Mouse (Mus musculus) embryonic facial prominence, embryonic 15.5 days (tissue): Measurements from ENCODE around the gene Matk. TPM values are rescaled to one million over a fixed set of nuclear protein-coding genes. Genes with fewer than 3 reads are reported as not detected.
"Not testable (repeated sequence)": the region's sequence is repeated elsewhere in the genome, so short reads cannot be mapped to it uniquely, and the experiment has no call there.

Experiments
- ATAC-seq: fragments of 200-750 bp; cut with Nextera tagmentation; 2 replicates; pipeline ENCODE4 v1.8.0; 2017; ENCODE audit warnings: low read depth, moderate TSS enrichment; ENCODE audit not compliant: insufficient number of reproducible peaks, low FRiP score, low TSS enrichment
- H3K27ac ChIP-seq: fragments of 300-500 bp; sonication (generic); replicated peaks from 2 replicates; pipeline ENCODE4 v1.5.1; 2015; ENCODE audit warnings: mild to moderate bottlenecking, inconsistent platforms
- H3K27me3 ChIP-seq: fragments of 300-500 bp; sonication (generic); 2 replicates; pipeline ENCODE4 v1.6.1; 2015; ENCODE audit warnings: inconsistent platforms
- H3K36me3 ChIP-seq: fragments of 300-500 bp; sonication (generic); 2 replicates; pipeline ENCODE4 v1.6.1; 2015; ENCODE audit warnings: mild to moderate bottlenecking, inconsistent platforms
- H3K4me1 ChIP-seq: fragments of 300-500 bp; sonication (generic); 2 replicates; pipeline ENCODE4 v1.6.1; 2015; ENCODE audit warnings: inconsistent platforms
- H3K4me2 ChIP-seq: fragments of 300-500 bp; sonication (generic); replicated peaks from 2 replicates; pipeline ENCODE4 v1.6.1; 2015; ENCODE audit warnings: mild to moderate bottlenecking, inconsistent platforms
- H3K4me3 ChIP-seq: fragments of 300-500 bp; sonication (generic); replicated peaks from 2 replicates; pipeline ENCODE4 v1.5.1; 2015; ENCODE audit warnings: mild to moderate bottlenecking, inconsistent platforms
- H3K9ac ChIP-seq: fragments of 300-500 bp; sonication (generic); 2 replicates; pipeline ENCODE4 v1.6.1; 2015; ENCODE audit warnings: inconsistent platforms
- H3K9me3 ChIP-seq: fragments of 300-500 bp; sonication (generic); replicated peaks from 2 replicates; pipeline ENCODE4 v1.6.1; 2016; ENCODE audit warnings: inconsistent platforms
- WGBS: fragments of 180-500 bp; shearing (Covaris S2); methylation state at CpG from one replicate; pipeline ENCODE4 v1.1.7; 2015; 5-methylcytosine and 5-hydroxymethylcytosine counted together
- polyA plus RNA-seq: library from polyadenylated mRNA; unstranded; fragments of >200 nt; fragmentation: Nextera tagmentation; extraction: Ambion mirVana; gene quantifications from 2 replicates; pipeline ENCODE4 v1.2.1, GENCODE M21; 2015

The Matk gene
- 7.1 and 9.1 TPM in 2 replicates for polyA plus RNA-seq

DNA sequence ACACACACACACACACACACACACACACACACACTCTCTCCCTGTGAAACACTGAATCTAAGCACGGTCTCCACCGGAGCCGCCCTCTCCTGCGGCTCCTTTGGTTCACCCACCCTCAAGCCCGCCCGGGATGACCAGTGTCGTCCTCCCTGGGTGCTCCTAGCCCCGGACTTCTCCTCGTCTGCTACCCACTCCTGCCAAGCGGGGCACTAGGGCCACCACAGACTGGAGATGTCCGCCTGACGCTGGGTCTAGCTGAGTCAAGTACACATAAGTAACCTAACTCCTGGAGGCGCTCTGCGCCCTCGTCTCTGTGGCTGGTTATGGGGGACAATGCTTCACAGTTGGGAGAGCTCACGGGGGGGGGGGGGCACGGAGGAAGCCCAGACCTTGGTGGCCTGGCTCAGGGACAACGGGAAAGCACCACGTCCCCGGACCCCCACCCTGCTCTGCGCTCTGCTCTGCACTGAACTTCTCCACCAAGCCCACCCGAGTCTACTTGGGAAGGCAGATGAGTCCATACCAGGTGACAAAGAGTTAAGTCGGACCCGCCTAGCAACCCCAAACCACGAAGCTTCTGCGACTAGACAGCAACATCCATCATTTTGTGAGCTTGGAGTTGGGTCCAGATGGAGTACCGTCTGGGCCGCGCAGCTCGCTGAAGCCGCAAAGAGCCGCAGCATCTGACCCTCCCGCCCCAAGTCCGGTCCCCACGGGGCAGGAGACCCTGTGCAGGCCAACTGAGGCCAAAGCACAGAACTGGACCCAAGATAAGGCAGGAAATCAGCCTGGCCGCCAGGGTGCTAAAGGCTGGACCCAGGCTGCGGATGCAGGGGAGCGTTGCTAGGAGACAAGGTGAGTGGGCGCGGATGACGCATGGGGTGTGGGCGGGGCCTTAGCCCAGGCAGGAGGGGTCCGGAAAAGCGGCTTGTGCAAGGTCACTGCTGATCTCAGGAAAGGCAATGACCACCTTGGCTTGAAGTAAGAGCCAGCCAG, at the start of gene Matk:
TSS of gene Matk (plus strand) at position 512 of the 996 bp plus-strand sequence.
- no peak within 1 kb of the TSS for H3K9ac ChIP-seq
- peaks cover 18% of the 10 kb centered on the region for H3K4me1 ChIP-seq
- peak within 1 kb of the TSS; percentile 11; the same call in 1 of the 2 replicates for H3K4me3 ChIP-seq

DNA sequence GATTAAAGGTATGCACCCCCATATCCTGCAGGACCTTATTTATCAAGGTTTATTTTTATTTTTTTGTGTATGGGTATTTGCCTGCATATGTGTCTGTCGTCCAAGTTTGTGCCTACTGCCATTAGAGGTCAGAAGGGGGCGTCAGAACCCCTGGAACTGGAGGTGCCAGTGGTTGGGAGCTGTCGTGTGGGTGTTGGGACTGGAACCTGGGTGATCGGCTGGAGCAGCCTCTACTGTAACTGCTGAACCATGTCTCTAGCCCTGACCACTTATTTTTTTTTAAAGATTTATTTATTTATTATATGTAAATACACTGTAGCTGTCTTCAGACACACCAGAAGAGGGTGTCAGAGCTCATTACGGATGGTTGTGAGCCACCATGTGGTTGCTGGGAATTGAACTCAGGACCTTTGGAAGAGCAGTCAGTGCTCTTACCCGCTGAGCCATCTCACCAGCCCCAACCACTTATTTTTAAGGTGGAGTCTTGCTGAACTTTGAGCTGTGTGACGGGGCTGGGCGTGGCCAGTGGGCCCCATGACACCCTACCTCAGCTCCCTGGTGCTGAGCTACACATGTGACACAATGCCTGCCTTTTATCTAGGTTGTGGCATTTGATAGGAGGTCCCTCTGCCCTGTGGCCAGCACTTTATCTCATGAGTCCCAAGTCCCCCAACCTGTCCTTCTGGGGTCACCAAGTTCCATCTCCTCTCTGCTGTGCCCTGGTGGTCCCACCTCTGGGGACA, 49.6 kb upstream of the Matk start:
- Histone ChIP-seq H3K9me3 (no peaks in the 10 kb centered on the region), H3K4me1 (no peaks in the 10 kb centered on the region), H3K27me3 (peaks cover 8% of the 10 kb centered on the region; the same call in 1 of the 2 replicates), H3K4me3 (no peak overlapping the region), H3K9ac (no peak overlapping the region), H3K36me3 (no peaks in the 10 kb centered on the region), H3K27ac (no peak overlapping the region), H3K4me2 (no peak overlapping the region)
- ATAC-seq, result no peak
- WGBS, result 66% methylated on average over 8 of the region's 8 CpGs

More for the DNA sequence above, at the start of gene Matk:
- H3K27ac ChIP-seq, result no peak within 1 kb of the TSS
- H3K27me3 ChIP-seq, result peaks cover 59% of the 10 kb centered on the region
- peak within 1 kb of the TSS; percentile 34 for H3K4me2 ChIP-seq
- H3K9me3 ChIP-seq, result no peaks in the 10 kb centered on the region
- 0 out of 2 replicates have a peak, but pooled peaks cover 4% of the 10 kb centered on the region for H3K36me3 ChIP-seq
- ATAC-seq, result no peak
- 8% methylated on average over 43 of the region's 44 CpGs for WGBS

DNA sequence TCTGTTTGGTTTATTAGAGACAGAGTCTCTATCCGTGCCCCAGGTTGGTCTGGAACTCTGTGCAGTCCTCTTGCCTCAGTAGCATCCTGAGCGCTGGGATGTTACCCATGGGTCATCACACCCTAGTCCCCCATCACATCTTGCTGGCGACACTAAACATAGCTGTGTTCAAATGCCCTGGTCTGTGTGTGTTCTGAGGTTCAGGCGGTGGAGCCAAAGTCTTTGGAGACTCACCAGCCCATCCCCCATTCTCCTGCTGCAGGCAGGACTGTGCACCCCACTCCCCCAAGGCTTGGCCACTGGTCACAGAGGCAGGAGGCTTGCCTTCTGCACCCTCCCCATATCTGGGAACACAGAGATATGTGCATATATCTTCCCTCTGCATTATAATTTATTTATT, 48.6 kb upstream of the Matk start:
- H3K27me3 ChIP-seq, result peaks cover 5% of the 10 kb centered on the region; the same call in 1 of the 2 replicates
- H3K27ac ChIP-seq, result no peak overlapping the region
- H3K9me3 ChIP-seq, result no peaks in the 10 kb centered on the region
- 70% methylated on average over 4 of the region's 4 CpGs for WGBS
- no peak for ATAC-seq
- no peaks in the 10 kb centered on the region for H3K36me3 ChIP-seq
- H3K4me2 ChIP-seq, result no peak overlapping the region
- H3K4me1 ChIP-seq, result no peaks in the 10 kb centered on the region
- H3K4me3 ChIP-seq, result no peak overlapping the region
- no peak overlapping the region for H3K9ac ChIP-seq

DNA sequence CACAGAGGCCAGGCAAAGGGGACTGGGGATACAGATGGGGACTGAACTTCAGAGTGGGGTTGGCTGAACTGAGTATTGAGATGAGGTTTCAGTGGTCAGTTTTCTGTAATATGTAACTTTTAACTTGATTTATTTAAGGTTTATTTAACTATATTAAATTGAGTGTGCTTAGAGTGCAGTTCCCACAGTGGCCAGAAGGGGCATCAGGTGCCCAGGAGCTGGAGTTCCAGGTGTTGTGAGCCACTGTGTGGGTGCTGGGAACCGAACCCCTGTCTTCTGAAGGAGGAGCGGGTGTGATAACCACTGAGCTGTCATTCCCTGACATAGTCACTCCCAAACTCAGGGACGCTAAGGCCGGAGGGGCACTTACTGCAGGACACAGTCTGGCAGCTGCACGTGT, 42.6 kb upstream of the Matk start:
- no peak overlapping the region for H3K27ac ChIP-seq
- H3K4me2 ChIP-seq, result no peak overlapping the region
- H3K9ac ChIP-seq, result no peak overlapping the region
- no peaks in the 10 kb centered on the region for H3K9me3 ChIP-seq
- H3K36me3 ChIP-seq, result no peaks in the 10 kb centered on the region
- H3K4me1 ChIP-seq, result no peaks in the 10 kb centered on the region
- no peak overlapping the region for H3K4me3 ChIP-seq
- peaks cover 3% of the 10 kb centered on the region; the same call in 1 of the 2 replicates for H3K27me3 ChIP-seq
- WGBS, result 93% methylated on average over 5 of the region's 5 CpGs
- no peak for ATAC-seq

DNA sequence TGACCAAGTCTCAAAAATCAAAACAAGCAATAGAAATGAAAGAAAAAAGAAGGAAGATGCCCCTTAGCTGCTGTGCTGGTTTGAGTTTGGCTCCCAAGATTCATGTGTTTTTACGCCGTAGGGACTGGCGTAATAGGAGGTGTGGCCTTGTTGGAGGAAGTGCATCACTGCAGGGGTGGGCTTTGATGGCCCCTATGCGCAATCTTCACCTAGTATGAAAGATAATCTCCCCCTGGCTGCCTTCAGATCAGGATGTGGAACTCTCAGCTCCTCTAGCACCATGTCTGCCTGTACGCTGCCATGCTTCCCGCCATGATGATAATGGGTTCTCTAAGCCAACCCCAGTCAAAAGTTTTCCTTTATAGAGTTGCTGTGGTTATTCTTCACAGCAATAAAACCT, 36.5 kb upstream of the Matk start:
- WGBS, result 79% methylated on average over 6 of the region's 6 CpGs
- Histone ChIP-seq H3K36me3 (no peaks in the 10 kb centered on the region), H3K4me2 (no peak overlapping the region), H3K9ac (no peak overlapping the region), H3K4me3 (no peak overlapping the region), H3K27ac (no peak overlapping the region), H3K27me3 (no peaks in the 10 kb centered on the region; the same call in 1 of the 2 replicates), H3K9me3 (no peaks in the 10 kb centered on the region), H3K4me1 (no peaks in the 10 kb centered on the region)
- no peak for ATAC-seq

DNA sequence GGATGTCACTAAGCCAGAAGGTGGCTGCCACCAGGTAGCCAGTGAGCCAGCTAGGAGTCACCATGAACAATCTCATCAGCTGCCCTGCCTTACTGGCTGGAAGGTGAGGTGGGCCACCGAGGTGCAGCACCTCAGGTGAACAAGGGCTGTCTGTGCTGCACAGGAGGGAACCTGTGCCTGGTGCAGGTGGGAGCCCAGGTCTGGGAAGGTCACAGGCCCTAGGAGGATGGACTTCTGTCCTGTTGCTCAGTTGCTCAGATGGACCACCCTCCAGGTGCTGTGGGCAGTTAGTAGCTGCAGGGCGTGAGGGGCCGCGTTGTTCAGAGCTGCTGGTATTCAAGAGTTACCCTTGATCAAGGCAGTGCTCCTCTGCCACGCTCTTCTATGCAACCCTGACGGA, 35.9 kb upstream of the Matk start:
- 80% methylated on average over 6 of the region's 6 CpGs for WGBS
- Histone ChIP-seq H3K4me1 (no peaks in the 10 kb centered on the region), H3K4me2 (no peak overlapping the region), H3K36me3 (no peaks in the 10 kb centered on the region), H3K27ac (no peak overlapping the region), H3K9ac (no peak overlapping the region), H3K27me3 (no peaks in the 10 kb centered on the region; the same call in 1 of the 2 replicates), H3K9me3 (no peaks in the 10 kb centered on the region), H3K4me3 (no peak overlapping the region)
- no peak for ATAC-seq

DNA sequence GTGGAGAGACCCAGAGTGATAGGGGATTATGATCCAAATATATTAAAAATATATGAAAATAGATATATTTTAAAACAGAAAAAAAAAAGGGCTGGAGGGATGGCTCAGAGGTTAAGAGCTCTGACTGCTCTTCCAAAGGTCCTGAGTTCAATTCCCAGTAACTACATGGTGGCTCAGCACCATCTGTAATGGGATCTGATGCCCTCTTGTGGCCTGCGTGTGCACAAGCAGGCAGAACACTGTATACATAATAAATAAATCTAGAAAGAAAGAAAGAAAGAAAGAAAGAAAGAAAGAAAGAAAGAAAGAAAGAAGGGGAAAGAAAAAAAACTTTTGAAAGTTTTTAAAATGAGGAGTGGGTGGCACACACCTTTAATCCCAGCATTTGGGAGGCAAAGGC, 35.5 kb upstream of the Matk start:
- not testable (repeated sequence) for H3K27me3 ChIP-seq, H3K27ac ChIP-seq, H3K36me3 ChIP-seq, H3K4me1 ChIP-seq, ATAC-seq, H3K9me3 ChIP-seq, H3K4me2 ChIP-seq, H3K4me3 ChIP-seq, H3K9ac ChIP-seq
- 14% methylated on average over 1 of the region's 1 CpGs for WGBS

DNA sequence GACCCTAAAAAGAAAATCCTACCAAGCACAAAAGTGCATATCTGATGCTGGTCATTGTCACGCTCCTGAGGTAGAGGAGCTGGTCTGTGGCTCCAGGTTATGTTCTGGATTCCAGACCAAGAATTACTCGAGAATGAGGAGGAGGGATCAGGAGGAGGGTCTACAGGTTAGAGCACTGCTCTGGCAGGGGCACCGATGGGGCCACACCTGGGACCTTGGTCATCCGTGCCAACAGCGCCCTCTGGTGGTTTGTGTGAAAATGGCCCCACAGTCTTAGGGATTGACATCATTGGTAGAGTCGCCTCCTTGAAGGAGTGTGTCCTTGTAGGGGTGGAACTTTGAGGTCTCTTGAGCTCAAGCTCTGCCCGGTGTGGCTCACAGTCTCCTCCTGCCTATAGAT, 34.8 kb upstream of the Matk start:
- Histone ChIP-seq H3K4me2 (no peak overlapping the region), H3K27ac (no peak overlapping the region), H3K27me3 (no peaks in the 10 kb centered on the region; the same call in 1 of the 2 replicates), H3K36me3 (no peaks in the 10 kb centered on the region), H3K4me3 (no peak overlapping the region), H3K4me1 (no peaks in the 10 kb centered on the region), H3K9ac (no peak overlapping the region), H3K9me3 (no peaks in the 10 kb centered on the region)
- WGBS, result 34% methylated on average over 7 of the region's 7 CpGs
- no peak for ATAC-seq

DNA sequence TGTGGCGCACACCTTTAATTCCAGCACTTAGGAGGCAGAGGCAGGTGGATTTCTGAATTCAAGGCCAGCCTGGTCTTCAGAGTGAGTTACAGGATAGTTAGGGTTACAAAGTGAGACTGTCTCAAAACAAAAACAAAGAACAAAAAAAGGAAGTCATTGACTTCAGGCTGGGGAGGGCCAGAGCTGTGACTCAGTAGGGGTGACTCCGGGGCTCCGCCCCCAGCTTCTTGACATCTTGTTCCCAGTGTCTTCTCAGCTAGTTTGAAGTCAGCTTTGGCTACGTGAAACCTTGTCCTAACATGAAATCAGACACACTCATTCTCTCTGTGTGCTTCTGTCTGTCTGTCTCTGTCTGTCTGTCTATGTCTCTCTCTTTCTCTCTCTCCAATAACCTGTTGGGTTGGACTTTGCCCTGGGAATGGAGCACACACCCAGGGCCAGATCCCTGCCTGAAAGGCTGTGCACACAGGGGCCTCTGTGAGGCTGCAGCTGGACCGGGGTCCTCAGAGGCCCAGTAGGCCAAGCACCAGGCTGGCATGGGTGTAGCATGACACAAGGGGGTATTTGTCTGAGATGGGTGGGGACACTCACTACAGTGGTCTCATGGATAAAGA, 31.2 kb upstream of the Matk start:
- H3K4me2 ChIP-seq, result no peak overlapping the region
- no peak for ATAC-seq
- H3K9me3 ChIP-seq, result no peaks in the 10 kb centered on the region
- H3K27me3 ChIP-seq, result no peaks in the 10 kb centered on the region; the same call in 1 of the 2 replicates
- no peak overlapping the region for H3K4me3 ChIP-seq
- 87% methylated on average over 5 of the region's 5 CpGs for WGBS
- H3K36me3 ChIP-seq, result no peaks in the 10 kb centered on the region
- H3K4me1 ChIP-seq, result no peaks in the 10 kb centered on the region
- no peak overlapping the region for H3K9ac ChIP-seq
- no peak overlapping the region for H3K27ac ChIP-seq

DNA sequence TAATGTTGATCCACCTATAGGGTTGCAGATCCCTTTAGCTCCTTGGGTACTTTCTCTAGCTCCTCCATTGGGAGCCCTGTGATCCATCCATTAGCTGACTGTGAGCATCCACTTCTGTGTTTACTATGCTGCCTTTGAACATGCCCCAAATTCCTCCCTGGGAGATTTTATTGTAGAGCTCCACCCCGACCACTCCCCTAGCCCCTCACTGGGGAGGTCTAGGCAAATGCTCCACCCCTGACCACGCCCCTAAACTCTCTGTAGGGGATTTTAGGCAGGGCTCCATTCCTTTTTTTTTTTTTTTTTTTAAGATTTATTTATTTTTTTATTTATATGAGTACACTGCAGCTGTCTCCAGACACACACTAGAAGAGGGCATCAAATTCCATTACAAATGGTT, 29.0 kb upstream of the Matk start:
- ATAC-seq, H3K36me3 ChIP-seq, H3K27ac ChIP-seq, H3K27me3 ChIP-seq, H3K4me1 ChIP-seq, H3K9ac ChIP-seq, H3K4me2 ChIP-seq, H3K9me3 ChIP-seq, H3K4me3 ChIP-seq: not testable (repeated sequence)
- 63% methylated on average over 2 of the region's 2 CpGs for WGBS
